In genomic region chr14:123659921-123660385, GRCm38 (mm10) we compare ENCODE assay signal across 8 mouse cellular contexts. TPM values are rescaled to one million over a fixed set of nuclear protein-coding genes. Genes with fewer than 3 reads are reported as not detected.
A peak's percentile ranks its signal among the peaks of the same experiment; 100 is the strongest.
DNase-seq lines count a peak whose midpoint lies in the region; ATAC-seq lines count a peak whose summit lies in the region.

Itgbl1 (plus strand) TSS chr14:123659971.

- H3K9me3 ChIP-seq in midbrain, embryonic 15.5 days, result no peaks in the 10 kb centered on the region

- H3K27me3 ChIP-seq in midbrain, embryonic 15.5 days (replicated peaks), result no peaks in the 10 kb centered on the region

- no peak within 1 kb of the TSS for H3K9ac ChIP-seq in midbrain, embryonic 15.5 days

- H3K36me3 ChIP-seq in midbrain, embryonic 15.5 days (replicated peaks), result no peaks in the 10 kb centered on the region

- H3K4me1 ChIP-seq in midbrain, embryonic 15.5 days, result peaks cover 9% of the 10 kb centered on the region

- ATAC-seq in midbrain, embryonic 15.5 days (replicated peaks), result 0 out of 2 replicates have a peak, but pooled peaks have one; percentile 39

- 29% methylated on average over 7 of the region's 7 CpGs for WGBS in midbrain, embryonic 15.5 days

- intact Hi-C loops in gastrocnemius, postnatal 14 days (cut with DNase I; ENCODE audit: low total_unique reads), result no loop called here

- no peak within 1 kb of the TSS for H3K4me2 ChIP-seq in midbrain, embryonic 15.5 days

- no peak within 1 kb of the TSS for H3K27ac ChIP-seq in midbrain, embryonic 15.5 days

- H3K4me3 ChIP-seq in midbrain, embryonic 15.5 days, result no peak within 1 kb of the TSS

- DNase-seq in ZHBTc4 (ENCODE audit: low read depth, low spot score), result peak; percentile 21
- DNase-seq in cerebellum, postnatal 36 days, result peak; percentile 30 to 34
- DNase-seq in gastrocnemius, postnatal 14 days, result peak; percentile 18
- DNase-seq in layer of hippocampus, adult 18-20 months (ENCODE audit: low spot score in 2 of 2), result peak; percentile 64 to 69
- DNase-seq in lung, postnatal 14 days, result no peak
- no peak for DNase-seq in MN1 (ENCODE audit: low spot score)
- no peak for DNase-seq in kidney, adult 11 months

RNA-seq across cellular contexts. Expression of gene Itgbl1, which starts in this region (rescaled TPM):
- total RNA-seq in gastrocnemius, postnatal 14 days (2021), result 1 to 10 TPM; 9.6 to 9.7 TPM
- 1 to 10 TPM; 6.9 to 7.4 TPM for total RNA-seq in layer of hippocampus, adult 18-20 months (2021)
- polyA plus RNA-seq in midbrain, embryonic 15.5 days (2015; fragmentation: Nextera tagmentation; extraction: Ambion mirVana), result 3.8 and 4.1 TPM in 2 replicates

Comparison
In these comparisons a context has a peak if more than half of its experiments do, and no peak if none do; other contexts are left out.
1. DNase-seq: peak in ZHBTc4 (single experiment), cerebellum, postnatal 36 days (2 of 2), gastrocnemius, postnatal 14 days (single experiment) and layer of hippocampus, adult 18-20 months (2 of 2); none in lung, postnatal 14 days (single experiment), MN1 (single experiment) and kidney, adult 11 months (single experiment).